In the genomic region with DNA sequence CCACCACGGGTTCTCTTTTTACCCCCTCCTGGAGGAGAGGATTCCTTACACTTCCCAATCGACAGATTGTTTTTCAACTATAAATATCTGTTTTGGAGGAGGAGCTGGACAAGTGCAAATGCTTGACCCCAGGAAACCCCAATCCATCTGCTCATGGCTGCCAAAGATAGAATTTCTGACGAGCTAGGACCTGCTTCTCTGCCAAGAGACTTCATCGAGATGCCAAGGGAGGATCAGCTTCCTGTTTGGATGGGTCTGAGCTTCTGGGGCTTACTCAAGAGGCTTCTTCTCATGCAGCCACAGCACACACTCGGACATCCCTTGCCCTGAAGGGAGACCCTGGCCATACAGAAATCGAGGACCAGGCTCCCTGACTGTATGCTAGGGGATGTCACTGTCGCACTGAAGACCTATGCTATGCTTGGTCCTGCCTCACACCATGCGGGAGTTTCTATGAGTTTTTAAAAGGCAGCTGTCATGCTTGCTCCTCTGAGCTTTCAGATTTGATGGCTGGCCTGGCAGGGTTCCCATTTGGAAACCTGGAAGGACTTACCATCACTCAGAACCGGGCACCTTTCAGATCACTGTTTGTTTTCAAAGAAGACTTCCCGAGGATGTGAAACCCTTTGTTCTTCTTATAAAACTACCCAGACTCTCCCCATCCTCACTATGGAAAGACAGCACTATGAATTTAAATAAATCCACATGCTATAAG, we compare ENCODE assay signal across 13 mouse cellular contexts.
A peak's percentile ranks its signal among the peaks of the same experiment; 100 is the strongest.
DNase-seq lines count a peak whose midpoint lies in the region; ATAC-seq and TF ChIP-seq lines count a peak whose summit lies in the region.
"Had no signal": no experiment of that assay in that cellular context is flagged by ENCODE, and none has a peak within 500 bp of the region (broad histone marks: within the 10 kb centered on the region; RNA-seq: fewer than 3 reads in every experiment).

No protein-coding gene starts in this region.

- WGBS in forebrain, embryonic 15.5 days: 65% methylated on average over 10 of the region's 10 CpGs
- 64% methylated on average over 10 of the region's 10 CpGs for WGBS in forebrain, embryonic 14.5 days
- 72% methylated on average over 10 of the region's 10 CpGs for WGBS in midbrain, embryonic 14.5 days
- WGBS in midbrain, postnatal 0 days: 60% methylated on average over 10 of the region's 10 CpGs

- ATAC-seq in forebrain, embryonic 15.5 days (replicated peaks): 0 out of 2 replicates have a peak, but pooled peaks have one; percentile 14
- ATAC-seq in forebrain, embryonic 14.5 days: no peak
- ATAC-seq in midbrain, embryonic 14.5 days (ENCODE audit: low FRiP score, low TSS enrichment): no peak
- ATAC-seq in midbrain, postnatal 0 days (ENCODE audit: low FRiP score): no peak
- ATAC-seq: intestine, postnatal 0 days had no signal

- no peak overlapping the region for H3K4me2 ChIP-seq in forebrain, embryonic 15.5 days (replicated peaks)
- no peak overlapping the region for H3K4me2 ChIP-seq in forebrain, embryonic 14.5 days (ENCODE audit: low read length)
- no peak overlapping the region for H3K4me2 ChIP-seq in midbrain, embryonic 14.5 days (ENCODE audit: low read length)
- no peak overlapping the region for H3K4me2 ChIP-seq in midbrain, postnatal 0 days (ENCODE audit: low read depth, low read length, poor library complexity, severe bottlenecking)
- H3K4me2 ChIP-seq: midbrain, embryonic 12.5 days had no signal

- no peak overlapping the region for H3K27ac ChIP-seq in forebrain, embryonic 15.5 days (replicated peaks)
- H3K27ac ChIP-seq in forebrain, embryonic 14.5 days (ENCODE audit: low read depth, low read length): no peak overlapping the region
- 0 out of 2 replicates have a peak overlapping the region, but pooled peaks have one; percentile 39 for H3K27ac ChIP-seq in midbrain, embryonic 14.5 days (replicated peaks; ENCODE audit: low read depth, low read length)
- H3K27ac ChIP-seq in midbrain, postnatal 0 days (ENCODE audit: low read depth, low read length): no peak overlapping the region
- H3K27ac ChIP-seq: midbrain, embryonic 12.5 days had no signal

- H3K9ac ChIP-seq in forebrain, embryonic 15.5 days (replicated peaks): no peak overlapping the region
- no peak overlapping the region for H3K9ac ChIP-seq in forebrain, embryonic 14.5 days (ENCODE audit: low read length)
- no peak overlapping the region for H3K9ac ChIP-seq in midbrain, embryonic 14.5 days (replicated peaks; ENCODE audit: low read length)
- H3K9ac ChIP-seq in midbrain, postnatal 0 days (replicated peaks; ENCODE audit: low read length, poor library complexity, severe bottlenecking): no peak overlapping the region
- H3K9ac ChIP-seq: midbrain, embryonic 12.5 days had no signal

- DNase-seq in forebrain, embryonic 14.5 days (ENCODE audit: low spot score): no peak
- DNase-seq in midbrain, embryonic 14.5 days: no peak
- no peak for DNase-seq in midbrain, postnatal 0 days (ENCODE audit: low spot score)
- peak; percentile 36 to 67 for DNase-seq in gastrocnemius, adult 8-10 months (ENCODE audit: low spot score in 2 of 2)
- DNase-seq in skeletal muscle tissue, adult 2 months (ENCODE audit: low read depth, low spot score): peak; percentile 88
- no peak for DNase-seq in spleen, postnatal 4 days (ENCODE audit: low spot score in 2 of 2)
- no peak for DNase-seq in frontal cortex, postnatal 14 days (ENCODE audit: low spot score in 2 of 2)
- DNase-seq: kidney, postnatal 25 days; left cerebral cortex, postnatal 4 days; retina, postnatal 1 day had no signal

- H3K4me1 ChIP-seq in forebrain, embryonic 15.5 days: peaks cover 14% of the 10 kb centered on the region; the same call in 1 of the 2 replicates
- H3K4me1 ChIP-seq in forebrain, embryonic 14.5 days (ENCODE audit: control insufficient read depth, insufficient read depth, low read length): peaks cover 3% of the 10 kb centered on the region; the same call in 1 of the 2 replicates
- peaks cover 16% of the 10 kb centered on the region for H3K4me1 ChIP-seq in midbrain, embryonic 14.5 days (ENCODE audit: control insufficient read depth, insufficient read depth, low read length)
- peaks cover 3% of the 10 kb centered on the region; the same call in 1 of the 2 replicates for H3K4me1 ChIP-seq in midbrain, postnatal 0 days (ENCODE audit: insufficient read depth, low read length)

- H3K9me3 ChIP-seq in forebrain, embryonic 15.5 days: no peaks in the 10 kb centered on the region
- no peaks in the 10 kb centered on the region for H3K9me3 ChIP-seq in forebrain, embryonic 14.5 days (replicated peaks; ENCODE audit: control insufficient read depth, low read length)
- no peaks in the 10 kb centered on the region for H3K9me3 ChIP-seq in midbrain, embryonic 14.5 days (ENCODE audit: control insufficient read depth, low read length)
- no peaks in the 10 kb centered on the region for H3K9me3 ChIP-seq in midbrain, postnatal 0 days (ENCODE audit: low read length)
- H3K9me3 ChIP-seq: midbrain, embryonic 12.5 days had no signal

- no peaks in the 10 kb centered on the region for H3K36me3 ChIP-seq in forebrain, embryonic 15.5 days
- H3K36me3 ChIP-seq in forebrain, embryonic 14.5 days (ENCODE audit: control insufficient read depth, insufficient read depth, low read length): no peaks in the 10 kb centered on the region
- no peaks in the 10 kb centered on the region for H3K36me3 ChIP-seq in midbrain, embryonic 14.5 days (ENCODE audit: control insufficient read depth, insufficient read depth, low read length)
- H3K36me3 ChIP-seq in midbrain, postnatal 0 days (ENCODE audit: insufficient read depth, low read length): no peaks in the 10 kb centered on the region
- H3K36me3 ChIP-seq: midbrain, embryonic 12.5 days had no signal

- TF ChIP-seq CTCF in midbrain, postnatal 0 days (IDR thresholded peaks at IDR 0.05): no peak

- H3K4me3 ChIP-seq in forebrain, embryonic 15.5 days: no peak overlapping the region
- no peak overlapping the region for H3K4me3 ChIP-seq in forebrain, embryonic 14.5 days (ENCODE audit: low read depth, low read length)
- H3K4me3 ChIP-seq in midbrain, embryonic 14.5 days (replicated peaks; ENCODE audit: low read depth, low read length): no peak overlapping the region
- no peak overlapping the region for H3K4me3 ChIP-seq in midbrain, postnatal 0 days (ENCODE audit: low read depth, low read length)
- H3K4me3 ChIP-seq: midbrain, embryonic 12.5 days had no signal

- no peaks in the 10 kb centered on the region for H3K27me3 ChIP-seq in forebrain, embryonic 15.5 days
- no peaks in the 10 kb centered on the region for H3K27me3 ChIP-seq in forebrain, embryonic 14.5 days (replicated peaks; ENCODE audit: control insufficient read depth, insufficient read depth, low read length)
- no peaks in the 10 kb centered on the region for H3K27me3 ChIP-seq in midbrain, embryonic 14.5 days (ENCODE audit: control insufficient read depth, insufficient read depth, low read length)
- H3K27me3 ChIP-seq in midbrain, postnatal 0 days (ENCODE audit: insufficient read depth, low read length): no peaks in the 10 kb centered on the region
- H3K27me3 ChIP-seq: midbrain, embryonic 12.5 days had no signal

Comparison
In these comparisons a context has a peak if more than half of its experiments do, and no peak if none do; other contexts are left out.
1. DNase-seq: peak in gastrocnemius, adult 8-10 months (2 of 2) and skeletal muscle tissue, adult 2 months (single experiment); none in forebrain, embryonic 14.5 days (single experiment), midbrain, embryonic 14.5 days (single experiment), midbrain, postnatal 0 days (single experiment), spleen, postnatal 4 days (0 of 2) and frontal cortex, postnatal 14 days (0 of 2).